Mouse (Mus musculus) spleen, adult 2 months (tissue): ENCODE data around the gene Agr3.

ENCODE experiments used
- CTCF ChIP-seq: fragments of 200-500 bp; IDR thresholded peaks from 2 replicates; pipeline ENCODE4 v1.5.1; 2011; ENCODE audit warnings: mild to moderate bottlenecking, inconsistent platforms; ENCODE audit not compliant: insufficient read depth, insufficient read length, insufficient replicate concordance; ENCODE audit errors: extremely low read depth
- POLR2A ChIP-seq: fragments of 200-500 bp; IDR thresholded peaks from 2 replicates; pipeline ENCODE4 v1.6.1; 2011; ENCODE audit warnings: low read depth, low read length, inconsistent platforms

DNA sequence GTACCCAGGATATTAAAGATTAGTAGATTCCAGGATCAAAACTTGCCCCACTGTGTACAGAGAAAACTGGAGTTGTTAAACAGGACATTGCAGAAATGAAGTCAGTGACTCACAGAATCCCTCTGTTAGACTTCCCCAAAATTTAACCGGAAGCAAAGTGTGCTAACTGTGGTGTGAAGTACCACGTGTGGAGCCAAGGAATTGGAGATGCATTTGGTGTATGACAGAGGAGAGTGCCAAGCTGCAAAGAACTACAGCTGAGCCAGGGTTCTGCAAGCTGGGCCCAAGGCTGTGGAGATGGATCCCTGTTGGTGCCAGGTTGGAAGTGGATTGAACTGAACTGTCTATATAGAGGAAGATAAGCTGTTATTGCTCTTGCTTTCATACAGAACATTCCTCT, 36.0 kb upstream of the Agr3 start:
- TF ChIP-seq POLR2A (no peak), CTCF (no peak)
